Mouse (Mus musculus): ENCODE results near the gene Galnt2.

The Galnt2 gene

GRCm38 (mm10) chr8:124284984-124285576, 53.9 kb downstream of the Galnt2 start:
- Histone ChIP-seq H3K27me3 (ENCODE audit: control insufficient read depth, insufficient read depth, low read length, poor library complexity, severe bottlenecking) (no peaks in the 10 kb centered on the region), H3K36me3 (ENCODE audit: control insufficient read depth, insufficient read depth, low read length, poor library complexity, severe bottlenecking) (no peaks in the 10 kb centered on the region)
- peak; percentile 18 for DNase-seq (ENCODE audit: low read depth, low spot score)

DNA sequence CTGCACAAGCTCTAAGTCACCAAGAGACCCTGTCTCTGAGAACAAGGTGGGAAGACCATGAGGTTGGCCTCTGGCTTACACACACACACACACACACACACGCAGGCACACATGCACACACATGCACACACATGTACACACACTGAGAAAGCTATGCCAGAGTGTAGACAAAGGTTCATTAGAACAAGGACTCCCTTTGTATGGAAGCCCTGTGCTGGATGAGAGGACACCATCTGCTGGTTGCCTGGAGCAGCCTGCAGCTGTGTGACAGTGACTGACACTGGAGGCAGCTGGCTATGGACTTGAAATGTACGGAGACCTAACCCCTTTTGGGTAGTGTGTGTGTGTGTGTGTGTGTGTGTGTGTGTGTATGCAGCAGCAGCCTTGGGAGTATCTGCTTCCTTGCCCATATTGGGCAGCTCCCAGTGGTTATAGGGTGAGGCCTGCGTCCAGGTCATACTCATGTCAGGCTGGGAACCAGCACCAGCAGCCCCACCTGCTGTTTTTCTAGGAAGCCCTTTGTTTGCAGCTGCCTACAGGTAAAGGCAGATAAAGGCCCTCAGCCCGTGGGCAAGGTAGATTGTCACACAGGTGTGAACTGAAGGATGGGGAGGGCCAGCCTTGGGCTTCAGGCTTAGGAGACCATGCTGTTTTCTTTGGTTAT, 55.4 kb downstream of the Galnt2 start:
- Histone ChIP-seq H3K27me3 (ENCODE audit: control insufficient read depth, insufficient read depth, low read length, poor library complexity, severe bottlenecking) (no peaks in the 10 kb centered on the region), H3K36me3 (ENCODE audit: control insufficient read depth, insufficient read depth, low read length, poor library complexity, severe bottlenecking) (no peaks in the 10 kb centered on the region)
- DNase-seq (ENCODE audit: low read depth, low spot score): no peak

GRCm38 (mm10) chr8:124288215-124288864, 57.1 kb downstream of the Galnt2 start:
- no peaks in the 10 kb centered on the region for H3K36me3 ChIP-seq (ENCODE audit: control insufficient read depth, insufficient read depth, low read length, poor library complexity, severe bottlenecking)
- no peak for DNase-seq (ENCODE audit: low read depth, low spot score)
- no peaks in the 10 kb centered on the region for H3K27me3 ChIP-seq (ENCODE audit: control insufficient read depth, insufficient read depth, low read length, poor library complexity, severe bottlenecking)

GRCm38 (mm10) chr8:124289481-124290050, 58.4 kb downstream of the Galnt2 start:
- H3K36me3 ChIP-seq (ENCODE audit: control insufficient read depth, insufficient read depth, low read length, poor library complexity, severe bottlenecking): no peaks in the 10 kb centered on the region
- H3K27me3 ChIP-seq (ENCODE audit: control insufficient read depth, insufficient read depth, low read length, poor library complexity, severe bottlenecking): no peaks in the 10 kb centered on the region
- no peak for DNase-seq (ENCODE audit: low read depth, low spot score)

DNA sequence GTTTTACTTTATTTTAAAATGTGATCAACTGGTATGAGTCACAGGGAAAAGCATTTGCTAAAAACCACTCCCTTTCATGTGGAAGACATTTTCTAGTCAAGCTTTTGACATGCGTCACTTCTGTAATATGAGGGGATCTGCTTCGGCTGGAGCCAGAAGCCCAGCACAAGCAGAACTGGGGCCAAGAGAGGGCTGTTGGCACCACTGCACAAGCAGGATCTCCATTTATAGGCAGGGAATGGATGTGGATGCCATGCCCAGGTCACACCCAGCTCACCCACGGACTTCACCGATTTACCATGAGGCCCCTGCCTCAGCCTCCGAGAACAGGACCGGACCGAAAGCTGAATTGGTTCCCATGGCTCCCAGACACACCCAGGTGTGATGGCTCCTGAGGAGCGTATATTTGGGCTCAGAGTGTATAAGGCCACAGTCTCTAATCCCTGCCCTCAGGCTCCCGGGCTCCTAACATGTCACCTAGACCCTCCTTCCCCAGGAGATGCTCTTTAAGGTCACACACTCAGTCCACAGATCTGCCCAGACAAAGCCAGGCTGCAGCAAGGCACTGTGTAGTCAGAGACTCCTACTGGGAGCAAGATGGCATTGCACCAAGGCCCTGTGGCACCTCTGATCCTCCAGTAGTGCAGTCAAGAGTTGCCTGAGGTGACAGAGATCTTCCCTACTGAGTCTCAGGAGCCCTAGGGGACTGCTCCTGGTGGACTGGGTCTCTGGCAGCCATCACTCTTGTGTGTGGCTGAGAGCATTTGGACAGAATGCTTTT, 59.9 kb downstream of the Galnt2 start:
- no peaks in the 10 kb centered on the region for H3K27me3 ChIP-seq (ENCODE audit: control insufficient read depth, insufficient read depth, low read length, poor library complexity, severe bottlenecking)
- H3K36me3 ChIP-seq (ENCODE audit: control insufficient read depth, insufficient read depth, low read length, poor library complexity, severe bottlenecking): no peaks in the 10 kb centered on the region
- peak; percentile 32 for DNase-seq (ENCODE audit: low read depth, low spot score)

DNA sequence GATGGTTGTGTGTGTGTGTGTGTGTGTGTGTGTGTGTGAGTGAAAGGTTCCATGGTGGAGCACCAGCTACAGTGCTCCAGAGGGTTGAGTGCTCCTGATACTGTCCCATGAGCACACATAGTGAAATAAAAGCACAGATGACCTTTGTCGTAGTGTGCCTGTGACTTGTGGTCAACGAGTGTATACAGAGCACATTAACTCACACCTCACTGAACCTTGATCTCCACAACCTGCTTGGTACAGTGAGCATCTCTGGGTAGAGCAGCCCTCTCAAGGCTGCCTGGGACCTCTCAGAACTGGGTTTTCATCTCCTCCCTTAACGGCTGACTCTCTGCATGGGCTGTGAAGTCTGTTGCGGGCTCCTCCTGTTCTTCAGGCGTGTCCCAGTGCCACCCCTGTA, 60.5 kb downstream of the Galnt2 start:
- DNase-seq (ENCODE audit: low read depth, low spot score): no peak
- H3K27me3 ChIP-seq (ENCODE audit: control insufficient read depth, insufficient read depth, low read length, poor library complexity, severe bottlenecking): no peaks in the 10 kb centered on the region
- H3K36me3 ChIP-seq (ENCODE audit: control insufficient read depth, insufficient read depth, low read length, poor library complexity, severe bottlenecking): no peaks in the 10 kb centered on the region

DNA sequence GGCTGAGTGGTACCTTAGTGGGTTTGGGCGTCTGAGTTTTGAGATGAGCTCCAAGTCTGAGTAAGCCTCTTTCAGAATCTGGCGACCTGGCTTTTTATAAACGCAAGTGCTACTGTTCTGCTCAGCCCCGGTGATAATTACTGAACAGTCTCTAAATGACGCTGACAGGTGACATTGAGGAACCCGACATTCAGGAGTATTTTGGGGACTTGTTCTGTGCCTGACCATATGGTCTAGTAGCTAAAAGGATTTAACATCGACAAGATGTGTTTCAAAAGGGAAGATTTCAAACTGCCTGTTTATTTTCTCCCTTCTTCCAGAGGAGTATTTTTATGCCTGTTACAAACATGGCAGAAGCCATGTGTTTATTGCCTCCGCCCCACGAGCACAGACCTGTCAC, 61.8 kb downstream of the Galnt2 start:
- Histone ChIP-seq H3K27me3 (ENCODE audit: control insufficient read depth, insufficient read depth, low read length, poor library complexity, severe bottlenecking) (no peaks in the 10 kb centered on the region), H3K36me3 (ENCODE audit: control insufficient read depth, insufficient read depth, low read length, poor library complexity, severe bottlenecking) (no peaks in the 10 kb centered on the region)
- DNase-seq (ENCODE audit: low read depth, low spot score): no peak

DNA sequence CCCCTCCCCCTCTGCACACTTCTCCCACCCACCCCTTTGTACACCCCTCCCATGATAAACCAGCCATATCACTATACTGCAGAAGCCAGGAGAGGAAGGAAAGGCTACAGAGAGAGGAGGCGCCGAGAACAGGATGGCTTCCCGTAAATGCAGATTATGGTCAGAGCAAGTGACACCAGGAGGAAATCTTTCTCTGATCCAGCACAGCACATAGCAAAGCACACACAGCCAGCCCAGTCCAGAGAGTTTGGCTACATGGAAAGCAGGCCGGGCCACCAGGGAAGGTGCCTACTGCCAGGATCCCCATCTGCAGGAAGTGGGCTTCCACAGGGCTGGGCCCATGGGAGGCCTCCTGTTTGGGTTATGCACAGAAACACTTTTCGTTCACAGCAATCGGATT, 63.2 kb downstream of the Galnt2 start:
- no peaks in the 10 kb centered on the region for H3K27me3 ChIP-seq (ENCODE audit: control insufficient read depth, insufficient read depth, low read length, poor library complexity, severe bottlenecking)
- DNase-seq (ENCODE audit: low read depth, low spot score): no peak
- no peaks in the 10 kb centered on the region for H3K36me3 ChIP-seq (ENCODE audit: control insufficient read depth, insufficient read depth, low read length, poor library complexity, severe bottlenecking)

GRCm38 (mm10) chr8:124294900-124295299, 63.7 kb downstream of the Galnt2 start:
- DNase-seq (ENCODE audit: low read depth, low spot score): no peak
- no peaks in the 10 kb centered on the region for H3K27me3 ChIP-seq (ENCODE audit: control insufficient read depth, insufficient read depth, low read length, poor library complexity, severe bottlenecking)
- H3K36me3 ChIP-seq (ENCODE audit: control insufficient read depth, insufficient read depth, low read length, poor library complexity, severe bottlenecking): no peaks in the 10 kb centered on the region

- DNase-seq (ENCODE audit: low read depth, low spot score): no peak
- Histone ChIP-seq H3K36me3 (ENCODE audit: control insufficient read depth, insufficient read depth, low read length, poor library complexity, severe bottlenecking) (no peaks in the 10 kb centered on the region), H3K27me3 (ENCODE audit: control insufficient read depth, insufficient read depth, low read length, poor library complexity, severe bottlenecking) (no peaks in the 10 kb centered on the region)
Measured at GRCm38 (mm10) chr8:124295357-124295756, 64.2 kb downstream of the Galnt2 start.

DNA sequence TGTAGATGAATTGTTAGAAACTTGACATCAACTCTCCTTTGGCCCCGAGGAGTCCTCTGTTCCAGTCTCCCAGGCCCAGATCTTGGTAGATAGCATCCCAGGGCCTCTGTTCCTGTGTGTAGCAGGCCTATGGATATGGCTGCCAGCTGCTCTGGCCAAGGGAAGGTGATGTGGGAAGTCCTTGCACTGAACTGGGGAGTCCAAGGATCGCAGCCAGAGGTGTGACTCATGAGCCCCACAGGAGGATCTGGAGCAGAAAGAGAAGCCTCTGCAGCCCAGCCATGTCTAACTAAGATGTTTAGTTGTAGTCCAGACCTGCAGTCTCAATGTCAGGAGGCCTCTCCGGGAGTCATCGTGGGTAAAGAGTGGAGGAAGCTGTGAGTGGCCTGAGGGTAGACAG, 70.3 kb downstream of the Galnt2 start:
- DNase-seq (ENCODE audit: low read depth, low spot score): no peak
- Histone ChIP-seq H3K27me3 (ENCODE audit: control insufficient read depth, insufficient read depth, low read length, poor library complexity, severe bottlenecking) (no peaks in the 10 kb centered on the region), H3K36me3 (ENCODE audit: control insufficient read depth, insufficient read depth, low read length, poor library complexity, severe bottlenecking) (no peaks in the 10 kb centered on the region)

GRCm38 (mm10) chr8:124301935-124302555, 70.9 kb downstream of the Galnt2 start:
- H3K27me3 ChIP-seq (ENCODE audit: control insufficient read depth, insufficient read depth, low read length, poor library complexity, severe bottlenecking): no peaks in the 10 kb centered on the region
- H3K36me3 ChIP-seq (ENCODE audit: control insufficient read depth, insufficient read depth, low read length, poor library complexity, severe bottlenecking): no peaks in the 10 kb centered on the region
- no peak for DNase-seq (ENCODE audit: low read depth, low spot score)

DNA sequence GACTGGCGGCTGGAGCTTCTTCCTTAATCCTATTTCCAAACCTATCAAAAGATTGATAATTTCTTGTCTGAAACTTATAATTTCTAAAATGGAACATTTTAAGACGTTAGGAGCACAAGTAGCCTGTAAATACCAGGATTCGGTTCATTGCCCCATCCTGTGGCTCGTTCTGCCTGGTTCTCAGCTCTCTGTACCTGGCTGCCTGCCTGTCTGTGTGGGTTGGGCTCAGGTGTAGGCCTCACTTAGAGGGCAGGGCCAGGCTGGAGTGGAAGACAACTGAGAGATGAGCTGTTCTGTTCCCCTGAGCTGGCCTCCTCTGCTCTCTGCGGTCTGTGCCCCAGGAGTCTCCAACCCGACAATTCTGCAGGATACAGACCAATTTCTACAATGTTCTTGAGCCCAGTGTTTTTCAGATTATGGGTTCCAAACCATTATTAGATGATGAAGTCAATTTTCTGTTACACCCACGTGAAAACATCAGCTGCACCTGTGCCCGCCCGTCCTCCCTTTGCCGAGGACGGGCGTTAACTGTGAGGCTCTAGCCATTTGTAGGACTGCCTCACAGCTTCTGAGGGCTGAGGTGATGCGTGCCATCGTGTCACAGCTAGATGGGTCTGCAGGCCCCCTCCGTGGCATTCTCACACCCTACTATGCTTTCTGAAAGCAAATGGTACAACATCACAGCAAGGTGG, 72.2 kb downstream of the Galnt2 start:
- DNase-seq (ENCODE audit: low read depth, low spot score): no peak
- Histone ChIP-seq H3K27me3 (ENCODE audit: control insufficient read depth, insufficient read depth, low read length, poor library complexity, severe bottlenecking) (no peaks in the 10 kb centered on the region), H3K36me3 (ENCODE audit: control insufficient read depth, insufficient read depth, low read length, poor library complexity, severe bottlenecking) (no peaks in the 10 kb centered on the region)

- no peaks in the 10 kb centered on the region for H3K36me3 ChIP-seq (ENCODE audit: control insufficient read depth, insufficient read depth, low read length, poor library complexity, severe bottlenecking)
- no peak for DNase-seq (ENCODE audit: low read depth, low spot score)
- no peaks in the 10 kb centered on the region for H3K27me3 ChIP-seq (ENCODE audit: control insufficient read depth, insufficient read depth, low read length, poor library complexity, severe bottlenecking)
Measured at GRCm38 (mm10) chr8:124304141-124304540, 73.0 kb downstream of the Galnt2 start.

Data from splenic B cell, adult 2 months (primary cell).